Mouse (Mus musculus) CH12.LX (cell line): ENCODE measurements around the gene Il11ra1. TPM values are rescaled to one million over a fixed set of nuclear protein-coding genes. Genes with fewer than 3 reads are reported as not detected.

Experiments used
- DNase-seq: peaks from one replicate; pipeline ENCODE4 v3.0.0-alpha.2; 2013; ENCODE audit errors: extremely low read depth
- H3K27ac ChIP-seq: 2 replicates; pipeline ENCODE4 v1.5.1; 2012; ENCODE audit warnings: low read depth, mild to moderate bottlenecking, control low read depth, moderate library complexity; ENCODE audit not compliant: insufficient read depth
- H3K27me3 ChIP-seq: replicated peaks from 2 replicates; pipeline ENCODE3; 2012; ENCODE audit warnings: inconsistent platforms
- H3K36me3 ChIP-seq, 2 experiments: replicated peaks in 1 of 2; 2 replicates each; pipeline versions ENCODE3 to v1.6.1; 2012; ENCODE audit warnings: inconsistent platforms in 1 of 2, low read length in 1 of 2, mild to moderate bottlenecking in 1 of 2, mixed read lengths in 1 of 2, moderate library complexity in 1 of 2; ENCODE audit not compliant: control insufficient read depth in 1 of 2, insufficient read depth in 1 of 2
- H3K4me1 ChIP-seq, 2 experiments: 2 replicates each; pipeline ENCODE4 v1.6.1; 2012; ENCODE audit warnings: inconsistent platforms in 1 of 2, moderate library complexity in 1 of 2; ENCODE audit not compliant: insufficient read depth in 2 of 2, control insufficient read depth in 1 of 2
- H3K4me2 ChIP-seq: 2 replicates; pipeline ENCODE4 v1.6.1; 2012; ENCODE audit warnings: low read depth, mild to moderate bottlenecking, control low read depth; ENCODE audit not compliant: poor library complexity, insufficient read depth, severe bottlenecking
- H3K4me3 ChIP-seq, 3 experiments: fragments of 150-350 bp in 1 of 3; sonication (generic) in 1 of 3; replicated peaks in 1 of 3; 2 replicates each; pipeline versions ENCODE3 to v1.5.1; 2011 to 2012; ENCODE audit warnings: low read depth in 2 of 3, low read length in 2 of 3, mild to moderate bottlenecking in 2 of 3, moderate library complexity in 2 of 3, control low read depth in 1 of 3, improper control_type of control experiment in 1 of 3, inconsistent platforms in 1 of 3, mixed read lengths in 1 of 3; ENCODE audit not compliant: poor library complexity in 1 of 3
- H3K79me2 ChIP-seq: replicated peaks from 2 replicates; pipeline ENCODE4 v1.6.1; 2012; ENCODE audit warnings: mild to moderate bottlenecking, moderate library complexity; ENCODE audit not compliant: control insufficient read depth, poor library complexity, insufficient read depth, severe bottlenecking; ENCODE audit errors: extremely low read depth
- H3K9ac ChIP-seq: 2 replicates; pipeline ENCODE4 v1.6.1; 2012; ENCODE audit warnings: low read depth, mild to moderate bottlenecking, control low read depth, moderate library complexity; ENCODE audit not compliant: insufficient read depth
- H3K9me3 ChIP-seq: replicated peaks from 2 replicates; pipeline ENCODE3; 2012; ENCODE audit warnings: low read length, inconsistent platforms, mixed read lengths
- BHLHE40 ChIP-seq: IDR thresholded peaks from 2 replicates; pipeline ENCODE4 v1.6.1; 2011; ENCODE audit warnings: mild to moderate bottlenecking, low read depth, low read length, improper control_type of control experiment
- CHD2 ChIP-seq: IDR thresholded peaks from 2 replicates; pipeline ENCODE4 v1.6.1; 2011; ENCODE audit warnings: low read length, improper control_type of control experiment
- CTCF ChIP-seq, 2 experiments: IDR thresholded peaks in 1 of 2; conservative IDR thresholded peaks in 1 of 2; 2 replicates each; pipeline ENCODE4 v1.5.1; 2011 to 2012; ENCODE audit warnings: low read depth in 2 of 2, low read length in 2 of 2, improper control_type of control experiment in 1 of 2, inconsistent platforms in 1 of 2, mild to moderate bottlenecking in 1 of 2, moderate library complexity in 1 of 2
- E2F4 ChIP-seq: IDR thresholded peaks from 2 replicates; pipeline ENCODE4 v1.6.1; 2011; ENCODE audit warnings: low read depth, low read length, improper control_type of control experiment; ENCODE audit not compliant: insufficient replicate concordance
- ELF1 ChIP-seq: IDR thresholded peaks from 2 replicates; pipeline ENCODE4 v1.6.1; 2014; ENCODE audit warnings: low read depth, mild to moderate bottlenecking, inconsistent platforms, low read length, improper control_type of control experiment
- ETS1 ChIP-seq: conservative IDR thresholded peaks from 2 replicates; pipeline ENCODE4 v1.6.1; 2012; ENCODE audit warnings: low read depth, mild to moderate bottlenecking, inconsistent platforms, low read length, improper control_type of control experiment, moderate library complexity
- HCFC1 ChIP-seq: IDR thresholded peaks from 2 replicates; pipeline ENCODE4 v1.6.1; 2012; ENCODE audit warnings: low read depth, mild to moderate bottlenecking, inconsistent platforms, low read length, improper control_type of control experiment
- JUN ChIP-seq: IDR thresholded peaks from 2 replicates; pipeline ENCODE4 v1.6.1; 2011; ENCODE audit warnings: low read depth, mild to moderate bottlenecking, low read length, improper control_type of control experiment, moderate library complexity; ENCODE audit not compliant: insufficient read depth
- JUND ChIP-seq: conservative IDR thresholded peaks from 2 replicates; pipeline ENCODE4 v1.6.1; 2011; ENCODE audit warnings: low read depth, low read length, improper control_type of control experiment
- MAFK ChIP-seq: IDR thresholded peaks from 2 replicates; pipeline ENCODE4 v1.6.1; 2011; ENCODE audit warnings: low read length, improper control_type of control experiment; ENCODE audit not compliant: insufficient replicate concordance
- MAX ChIP-seq: IDR thresholded peaks from 2 replicates; pipeline ENCODE4 v1.6.1; 2011; ENCODE audit warnings: low read length, improper control_type of control experiment
- MAZ ChIP-seq: IDR thresholded peaks from 2 replicates; pipeline ENCODE4 v1.6.1; 2012; ENCODE audit warnings: low read depth, mild to moderate bottlenecking, inconsistent platforms, low read length, improper control_type of control experiment, moderate library complexity
- MXI1 ChIP-seq: IDR thresholded peaks from 2 replicates; pipeline ENCODE4 v1.6.1; 2011; ENCODE audit warnings: mild to moderate bottlenecking, low read depth, low read length, improper control_type of control experiment
- MYC ChIP-seq: IDR thresholded peaks from 2 replicates; pipeline ENCODE4 v1.6.1; 2011; ENCODE audit warnings: low read depth, mild to moderate bottlenecking, improper control_type of control experiment, low read length
- NELFE ChIP-seq: IDR thresholded peaks from 2 replicates; pipeline ENCODE4 v1.6.1; 2011; ENCODE audit warnings: low read depth, low read length, improper control_type of control experiment
- NRF1 ChIP-seq: IDR thresholded peaks from 2 replicates; pipeline ENCODE4 v1.6.1; 2014; ENCODE audit warnings: low read depth, mild to moderate bottlenecking, inconsistent platforms, low read length, improper control_type of control experiment, moderate library complexity
- PAX5 ChIP-seq: IDR thresholded peaks from 2 replicates; pipeline ENCODE4 v1.6.1; 2012; ENCODE audit warnings: low read length, inconsistent platforms, mixed read lengths
- POLR2A ChIP-seq: IDR thresholded peaks from 2 replicates; pipeline ENCODE4 v1.6.1; 2011; ENCODE audit warnings: low read depth, mild to moderate bottlenecking, improper control_type of control experiment, low read length
- RAD21 ChIP-seq: IDR thresholded peaks from 2 replicates; pipeline ENCODE4 v1.6.1; 2011; ENCODE audit warnings: low read depth, mild to moderate bottlenecking, low read length, improper control_type of control experiment, moderate library complexity
- RCOR1 ChIP-seq: conservative IDR thresholded peaks from 2 replicates; pipeline ENCODE4 v1.6.1; 2012; ENCODE audit warnings: low read depth, mild to moderate bottlenecking, inconsistent platforms, low read length, improper control_type of control experiment
- SMC3 ChIP-seq: IDR thresholded peaks from 2 replicates; pipeline ENCODE4 v1.6.1; 2011; ENCODE audit warnings: low read depth, low read length, improper control_type of control experiment
- UBTF ChIP-seq: IDR thresholded peaks from 2 replicates; pipeline ENCODE4 v1.6.1; 2012; ENCODE audit warnings: low read depth, mild to moderate bottlenecking, inconsistent platforms, low read length, improper control_type of control experiment, moderate library complexity
- ZKSCAN1 ChIP-seq: IDR thresholded peaks from 2 replicates; pipeline ENCODE4 v1.6.1; 2012; ENCODE audit warnings: low read depth, inconsistent platforms, low read length, improper control_type of control experiment, borderline replicate concordance
- ZMIZ1 ChIP-seq: IDR thresholded peaks from 2 replicates; pipeline ENCODE4 v1.6.1; 2012; ENCODE audit warnings: low read depth, mild to moderate bottlenecking, inconsistent platforms, low read length, improper control_type of control experiment
- ZNF384 ChIP-seq: IDR thresholded peaks from 2 replicates; pipeline ENCODE4 v1.6.1; 2012; ENCODE audit warnings: low read depth, low read length, improper control_type of control experiment, inconsistent platforms
- dilution Hi-C: fragments of 300-500 bp; cut with MboI; formaldehyde crosslinking; loops from 2 replicates; pipeline ENCODE4 v1.14.3; 2020; ENCODE audit warnings: low sequenced_read_pairs; ENCODE audit not compliant: extremely low pct_unique_long_range_greater_than_20kb, extremely low pct_ligation_motif_present
- in situ Hi-C: fragments of 300-500 bp; cut with MboI; formaldehyde crosslinking; loops from 3 replicates; pipeline ENCODE4 v1.14.3; 2019; ENCODE audit warnings: low sequenced_read_pairs, low pct_ligation_motif_present, low pct_unique_long_range_greater_than_20kb, mixed read lengths
- polyA plus RNA-seq: library from polyadenylated mRNA; unstranded; fragments of >175 nt; gene quantifications from 2 replicates; pipeline ENCODE4 v1.2.1, GENCODE M21; 2012; ENCODE audit warnings: low read depth; ENCODE audit not compliant: insufficient read length
- total RNA-seq, 2 experiments: library from RNA; depleted of rRNA; stranded (reverse); fragments of 300-350 nt in 1 of 2; fragments of >200 nt in 1 of 2; gene quantifications; 2 replicates each; pipeline ENCODE4 v1.2.3; 2012 to 2014

The Il11ra1 gene
- total and polyA plus RNA-seq, 3 experiments: 1.3 to 4.8 (median 4.2) TPM

DNA sequence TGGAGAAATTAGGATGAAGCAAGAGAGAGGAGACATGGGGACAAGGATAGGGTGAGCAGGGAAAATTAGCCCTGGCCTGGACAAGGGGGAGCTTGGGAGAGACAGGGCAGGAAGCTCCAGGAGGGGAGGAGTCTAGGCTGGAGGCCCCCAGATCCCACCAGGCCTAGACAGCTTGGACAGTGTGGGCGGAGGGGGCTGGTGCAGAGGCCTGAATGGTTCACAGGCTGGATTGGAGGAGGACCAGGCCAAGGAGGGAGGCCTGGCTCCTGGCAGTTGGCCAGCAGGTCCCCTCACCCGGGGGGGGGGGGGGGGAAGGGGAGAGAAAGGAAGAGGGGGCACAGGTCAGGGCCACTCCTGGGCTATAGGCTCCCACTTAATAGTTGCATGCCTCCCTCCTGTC lies 20.5 kb upstream of the Il11ra1 start:
- H3K4me1 ChIP-seq: no peaks in the 10 kb centered on the region
- dilution Hi-C loops: no loop called here
- no peak overlapping the region for H3K9ac ChIP-seq
- no peak overlapping the region for H3K4me3 ChIP-seq
- peaks cover 83% of the 10 kb centered on the region for H3K27me3 ChIP-seq
- no peak for TF ChIP-seq E2F4
- no peak for TF ChIP-seq MYC
- no peak for TF ChIP-seq MAZ
- no peak for TF ChIP-seq ZKSCAN1
- TF ChIP-seq CTCF (conservative IDR thresholded peaks at IDR 0.05 in 1 of 2, IDR thresholded peaks at IDR 0.05 in 1 of 2; ENCODE audit: low read depth in 2 of 2, low read length in 2 of 2): no peak
- no peak for TF ChIP-seq ELF1
- TF ChIP-seq BHLHE40: no peak
- TF ChIP-seq RCOR1: no peak
- TF ChIP-seq RAD21: no peak
- no peak for TF ChIP-seq UBTF
- TF ChIP-seq SMC3: no peak
- no peak for TF ChIP-seq ETS1
- no peak for TF ChIP-seq ZNF384
- TF ChIP-seq JUND: no peak
- TF ChIP-seq MAX: no peak
- no peak for TF ChIP-seq PAX5
- TF ChIP-seq MAFK: no peak
- no peak for TF ChIP-seq HCFC1
- no peak for TF ChIP-seq ZMIZ1
- H3K36me3 ChIP-seq: no peaks in the 10 kb centered on the region
- H3K79me2 ChIP-seq: no peaks in the 10 kb centered on the region
- in situ Hi-C loops: no loop called here
- H3K9me3 ChIP-seq: no peaks in the 10 kb centered on the region
- H3K27ac ChIP-seq: no peak overlapping the region
- H3K4me2 ChIP-seq: no peak overlapping the region
- DNase-seq: no peak

DNA sequence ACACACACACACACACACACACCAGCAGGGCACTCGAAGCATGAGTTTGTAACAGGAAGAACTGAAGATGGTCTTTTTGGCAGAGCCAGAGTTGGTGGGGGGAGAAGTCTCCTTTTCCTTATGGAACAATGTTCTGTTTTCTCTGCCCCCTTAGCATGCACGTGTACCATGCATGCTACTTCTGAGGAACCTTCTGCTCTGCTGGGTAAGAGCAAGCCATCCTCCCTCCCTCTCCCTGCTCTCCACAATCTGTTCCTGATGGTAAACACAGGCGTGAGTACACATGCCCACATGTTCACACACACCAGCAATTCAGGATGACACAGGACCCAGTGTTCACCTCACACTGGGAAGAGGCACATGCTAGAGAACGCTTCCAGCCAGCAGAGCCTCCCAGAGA lies 18.6 kb upstream of the Il11ra1 start:
- Histone ChIP-seq H3K27ac (no peak overlapping the region), H3K9me3 (no peaks in the 10 kb centered on the region), H3K36me3 (no peaks in the 10 kb centered on the region), H3K4me1 (no peaks in the 10 kb centered on the region), H3K27me3 (peaks cover 64% of the 10 kb centered on the region), H3K4me2 (no peak overlapping the region)
- no peak for TF ChIP-seq ZKSCAN1
- TF ChIP-seq CHD2: no peak
- no peak for TF ChIP-seq MXI1
- TF ChIP-seq NRF1: no peak
- TF ChIP-seq POLR2A: no peak
- TF ChIP-seq JUN: no peak
- TF ChIP-seq MAFK: no peak
- TF ChIP-seq NELFE: no peak
- TF ChIP-seq, all 38 proteins: peak for 0
- Histone ChIP-seq H3K9ac (no peak overlapping the region), H3K79me2 (no peaks in the 10 kb centered on the region), H3K4me3 (no peak overlapping the region)
- in situ Hi-C loops (no loop called here), dilution Hi-C loops (no loop called here)
- no peak for DNase-seq
